Mouse (Mus musculus) adrenal gland, adult 18-20 months (tissue): ENCODE results near the gene Wdtc1. TPM values are rescaled to one million over a fixed set of nuclear protein-coding genes. Genes with fewer than 3 reads are reported as not detected.

Experiments
- DNase-seq, 2 experiments: peaks; one replicate each; pipeline ENCODE4 v3.0.0; 2021 to 2022; ENCODE audit warnings: low spot score in 2 of 2
- microRNA-seq, 2 experiments: library from miRNA; unstranded; fragments of <30 nt; microRNA quantifications; one replicate each; pipeline ENCODE4 v1.2.0; 2021; ENCODE audit warnings: borderline number of aligned reads in 2 of 2
- total RNA-seq, 2 experiments: library from RNA; stranded (reverse); gene quantifications; 1 replicate in 1 of 2; 2 replicates in 1 of 2; pipeline ENCODE4 v1.2.3; 2021

The Wdtc1 gene
- total RNA-seq, 2 experiments from 2014 or later, result 57.6 to 63.6 TPM

GRCm38 (mm10) chr4:133257798-133258408, 95.4 kb downstream of the Wdtc1 start:
- DNase-seq, result no peak

DNA sequence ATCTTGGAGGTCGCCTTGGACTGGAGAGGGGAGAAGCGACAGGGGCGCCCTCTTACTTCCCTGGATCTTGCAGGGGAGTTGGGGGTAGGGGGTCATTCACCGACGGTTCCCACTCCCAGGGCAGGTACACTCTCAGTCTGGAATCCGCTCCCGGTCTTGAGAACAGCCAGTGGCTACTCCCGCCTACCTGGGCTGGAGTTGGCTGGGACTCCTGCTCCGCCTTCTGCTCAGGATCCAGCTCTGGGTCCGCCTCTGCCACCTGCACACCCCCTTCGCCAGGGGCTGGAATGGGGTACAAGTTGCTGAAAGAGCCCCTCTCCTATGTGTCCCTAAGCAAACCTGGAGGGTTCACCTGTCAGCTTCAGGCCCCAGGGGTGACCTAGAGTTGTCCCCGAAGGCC, 96.1 kb downstream of the Wdtc1 start:
- no peak for DNase-seq

DNA sequence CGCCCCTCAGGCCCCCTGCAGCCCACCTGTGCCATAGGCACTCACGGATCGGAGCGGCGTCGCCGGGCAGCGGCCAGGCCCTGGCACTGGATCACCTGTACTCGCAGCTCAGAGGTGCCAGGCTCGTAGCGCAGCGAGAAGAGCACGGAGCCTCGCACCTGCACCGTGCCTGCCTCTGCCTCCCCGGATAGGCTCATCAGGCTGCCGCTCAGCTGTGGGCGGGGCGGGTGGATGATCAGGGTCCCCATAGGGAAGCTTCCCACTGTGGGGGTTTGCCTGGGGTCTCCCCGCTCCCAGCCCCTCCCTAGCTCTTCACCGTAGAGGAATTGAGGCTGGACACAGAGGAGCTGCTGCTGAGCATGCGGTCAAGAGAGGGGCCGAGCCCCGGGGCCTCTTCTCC, 96.5 kb downstream of the Wdtc1 start:
- no peak for DNase-seq

- DNase-seq, result no peak
Measured at GRCm38 (mm10) chr4:133255392-133255791, 97.9 kb downstream of the Wdtc1 start.

GRCm38 (mm10) chr4:133253412-133253811, 99.9 kb downstream of the Wdtc1 start:
- no peak for DNase-seq

- no peak for DNase-seq
Measured at GRCm38 (mm10) chr4:133252089-133252488, 101.2 kb downstream of the Wdtc1 start.

GRCm38 (mm10) chr4:133251214-133251613, 102.1 kb downstream of the Wdtc1 start:
- no peak for DNase-seq

GRCm38 (mm10) chr4:133250609-133251008, 102.7 kb downstream of the Wdtc1 start:
- peak; percentile 80 to 86 for DNase-seq

DNA sequence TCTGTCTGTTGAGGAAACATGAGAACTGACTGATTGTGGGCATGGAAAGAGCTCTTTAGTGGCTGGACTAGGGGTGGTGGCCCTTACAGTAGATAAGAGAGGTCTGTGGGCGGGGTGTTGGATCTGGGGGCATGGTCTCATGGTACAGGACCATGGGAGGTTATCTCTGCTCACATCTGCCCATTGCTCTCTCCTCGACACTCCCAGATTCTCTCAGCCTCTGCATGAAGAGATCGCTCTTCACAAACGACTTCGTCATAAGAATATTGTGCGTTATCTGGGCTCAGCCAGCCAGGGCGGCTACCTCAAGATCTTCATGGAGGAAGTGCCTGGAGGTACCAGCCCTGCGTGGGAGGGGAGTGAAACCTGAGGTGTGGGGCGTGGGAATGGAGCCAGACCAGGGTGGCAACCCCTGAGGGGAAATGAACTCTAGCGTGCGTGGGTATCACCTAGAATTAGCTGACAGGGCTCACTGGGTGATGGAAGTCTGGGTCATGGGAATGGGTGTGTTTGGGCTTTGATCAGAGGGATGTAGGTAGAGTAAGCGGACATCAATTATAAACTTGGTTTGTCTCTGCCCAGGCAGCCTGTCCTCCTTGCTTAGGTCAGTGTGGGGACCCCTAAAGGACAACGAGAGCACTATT, 105.4 kb downstream of the Wdtc1 start:
- no peak for DNase-seq

DNA sequence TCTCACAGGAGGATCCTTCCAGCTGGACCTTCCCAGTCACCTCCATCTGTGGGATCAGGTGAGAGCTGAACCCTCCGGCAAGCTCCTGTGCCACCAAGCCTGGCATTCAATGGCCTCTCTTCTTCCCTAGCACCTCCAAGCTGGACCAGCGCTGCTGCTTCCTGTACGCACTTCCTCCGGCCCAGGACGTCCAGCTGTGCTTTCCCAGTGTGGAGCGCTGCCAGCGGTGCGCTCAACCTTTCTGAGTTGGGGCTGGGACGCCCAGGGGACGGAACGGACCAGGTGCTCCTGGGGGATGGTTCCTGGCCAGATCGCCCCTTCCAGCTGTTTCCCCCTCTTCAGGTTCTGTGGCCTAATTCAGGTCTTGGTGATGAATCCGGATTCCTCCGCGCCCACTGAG, 106.2 kb downstream of the Wdtc1 start:
- DNase-seq, result no peak

GRCm38 (mm10) chr4:133244289-133244688, 109.0 kb downstream of the Wdtc1 start:
- no peak for DNase-seq

DNA sequence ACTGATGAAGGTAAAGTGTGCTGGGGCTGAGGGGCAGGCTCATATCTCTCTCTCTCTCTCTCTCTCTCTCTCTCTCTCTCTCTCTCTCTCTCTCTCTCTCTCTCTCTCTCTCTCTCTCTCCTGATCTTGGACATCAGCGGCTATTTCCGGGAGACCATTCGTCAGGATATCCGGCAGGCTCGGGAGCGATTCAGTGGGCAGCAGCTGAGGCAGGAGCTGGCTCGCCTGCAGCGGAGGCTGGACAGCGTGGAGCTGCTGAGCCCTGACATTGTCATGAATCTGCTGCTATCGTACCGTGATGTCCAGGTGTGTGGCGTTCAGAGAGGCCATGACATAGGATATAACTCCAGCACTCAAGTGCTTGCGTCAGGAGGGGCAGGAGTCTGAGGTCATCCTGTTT, 109.7 kb downstream of the Wdtc1 start:
- DNase-seq, result no peak

GRCm38 (mm10) chr4:133242710-133243109, 110.6 kb downstream of the Wdtc1 start:
- DNase-seq, result no peak

Small RNAs within 50 kb of the gene (microRNA-seq; reads per million reads assigned to microRNA genes)
- gene Mir5122, result 13.7 to 14.7 reads per million in 2 experiments

Other genes starting within 250 kb of the Wdtc1 start
- 100 to 1,000 TPM in 1 of 2 experiments, 10 to 100 TPM in 1; 97.5 to 102 TPM for gene Wasf2, start 223.0 kb downstream of the Wdtc1 start, total RNA-seq
- 1 to 10 TPM; 1.1 to 2.6 TPM for gene Cd164l2, start 141.3 kb downstream of the Wdtc1 start, total RNA-seq
- gene Gpr3, start 140.9 kb downstream of the Wdtc1 start, total RNA-seq, result 1 to 10 TPM in 1 of 2 experiments, under 1 TPM in 1; 0.26 to 1.2 TPM
- gene Map3k6, start 112.7 kb downstream of the Wdtc1 start, total RNA-seq, result 10 to 100 TPM; 30.7 to 34.2 TPM
- gene Sytl1, start 90.4 kb downstream of the Wdtc1 start, total RNA-seq, result 1 to 10 TPM; 1.2 to 1.5 TPM
- gene Tmem222, start 75.7 kb downstream of the Wdtc1 start, total RNA-seq, result 10 to 100 TPM; 55.5 to 61.6 TPM
- gene Slc9a1, start 16.2 kb upstream of the Wdtc1 start, total RNA-seq, result 10 to 100 TPM; 44.5 to 55.0 TPM
- gene Tent5b, start 126.7 kb upstream of the Wdtc1 start, total RNA-seq, result 1 to 10 TPM; 2.0 to 4.6 TPM
- 1 to 10 TPM; 4.4 to 5.3 TPM for gene Trnp1, start 145.1 kb upstream of the Wdtc1 start, total RNA-seq
- under 1 TPM; 0.42 to 0.99 TPM for gene Kdf1, start 165.5 kb upstream of the Wdtc1 start, total RNA-seq
- 100 to 1,000 TPM; 148 to 172 TPM for gene Nudc, start 192.5 kb upstream of the Wdtc1 start, total RNA-seq
- 10 to 100 TPM; 48.6 to 60.7 TPM for gene Nr0b2, start 199.9 kb upstream of the Wdtc1 start, total RNA-seq
- gene Gpatch3, start 221.3 kb upstream of the Wdtc1 start, total RNA-seq, result 1 to 10 TPM; 5.7 to 7.2 TPM
- 10 to 100 TPM; 16.2 to 16.4 TPM for gene Gpn2, start 230.9 kb upstream of the Wdtc1 start, total RNA-seq
- gene Sfn, start 248.7 kb upstream of the Wdtc1 start, total RNA-seq, result 1 to 10 TPM; 1.4 to 1.9 TPM